27 mouse cellular contexts compared by ENCODE assay signal in genomic region chr5:93198232-93198631, GRCm38 (mm10). TPM values are rescaled to one million over a fixed set of nuclear protein-coding genes. Genes with fewer than 3 reads are reported as not detected.
DNase-seq lines count a peak whose midpoint lies in the region; ATAC-seq and TF ChIP-seq lines count a peak whose summit lies in the region.
"Had no signal": no experiment of that assay in that cellular context is flagged by ENCODE, and none has a peak within 500 bp of the region (broad histone marks: within the 10 kb centered on the region; RNA-seq: fewer than 3 reads in every experiment).

No protein-coding gene starts in this region.

- H3K27me3 ChIP-seq in MEL (ENCODE audit: control insufficient read depth in 1 of 2, insufficient read depth in 2 of 2, low read length in 2 of 2), result no peaks in the 10 kb centered on the region
- H3K27me3 ChIP-seq: embryonic facial prominence, embryonic 13.5 days; forebrain, embryonic 12.5 days; forebrain, embryonic 15.5 days; hindbrain, embryonic 13.5 days; intestine, embryonic 15.5 days; Patski had no signal

- H3K4me1 ChIP-seq in MEL (ENCODE audit: control insufficient read depth in 1 of 2, insufficient read depth in 2 of 2, low read length in 2 of 2), result peaks cover 2 to 5% of the 10 kb centered on the region in 2 experiments; a peak in 3 of 4 replicates
- H3K4me1 ChIP-seq: embryonic facial prominence, embryonic 10.5 days; heart, embryonic 10.5 days; hindbrain, embryonic 10.5 days; intestine, embryonic 15.5 days had no signal

- no peak for TF ChIP-seq POLR2A in MEL (IDR thresholded peaks at IDR 0.05; ENCODE audit: control insufficient read depth in 1 of 2, insufficient read depth in 1 of 2, low read depth in 1 of 2, low read length in 2 of 2, poor library complexity in 1 of 2)

- TF ChIP-seq EP300 in MEL (IDR thresholded peaks at IDR 0.05; ENCODE audit: low read depth in 1 of 2, low read length in 2 of 2), result no peak

- TF ChIP-seq RAD21 in MEL (IDR thresholded peaks at IDR 0.05; ENCODE audit: low read depth, low read length), result no peak

- intact Hi-C loops in gastrocnemius, adult 2 months (cut with DNase I), result no loop called here
- intact Hi-C loops in gastrocnemius, postnatal 36 days (cut with DNase I), result no loop called here

- peak overlapping the region; percentile 20; the same call in 1 of the 2 replicates for H3K27ac ChIP-seq in gastrocnemius, adult 2 months
- H3K27ac ChIP-seq in MEL (ENCODE audit: control insufficient read depth, low read depth, low read length), result no peak overlapping the region
- H3K27ac ChIP-seq: embryonic facial prominence, embryonic 10.5 days; embryonic facial prominence, embryonic 13.5 days; forebrain, embryonic 12.5 days; forebrain, embryonic 15.5 days; heart, adult 2 months; heart, embryonic 10.5 days; hindbrain, embryonic 10.5 days; hindbrain, embryonic 13.5 days; intestine, embryonic 15.5 days had no signal

- H3K9me3 ChIP-seq in MEL (replicated peaks; ENCODE audit: insufficient read depth, low read length), result no peaks in the 10 kb centered on the region
- H3K9me3 ChIP-seq: embryonic facial prominence, embryonic 10.5 days; embryonic facial prominence, embryonic 13.5 days; forebrain, embryonic 12.5 days; forebrain, embryonic 15.5 days; heart, embryonic 10.5 days; hindbrain, embryonic 10.5 days; hindbrain, embryonic 13.5 days; intestine, embryonic 15.5 days had no signal

- DNase-seq in gastrocnemius, adult 2 months, result no peak
- no peak for DNase-seq in gastrocnemius, postnatal 36 days
- no peak for DNase-seq in MEL (ENCODE audit: low read depth, low spot score)
- DNase-seq in lung, postnatal 36 days, result no peak
- DNase-seq: adrenal gland, postnatal 10 days; cerebellum, adult 11-12 months; cerebellum, adult 8-10 months; cerebellum, postnatal 10 days; cerebellum, postnatal 36 days; embryo, embryonic 11 days; gastrocnemius, postnatal 14 days; heart, adult 2 months; heart, postnatal 36 days had no signal

- peak; percentile 30 for ATAC-seq in granulocyte monocyte progenitor cell, adult 5-6 weeks (replicated peaks; ENCODE audit: poor library complexity, severe bottlenecking)
- ATAC-seq in megakaryocyte-erythroid progenitor cell, adult 5-6 weeks (replicated peaks; ENCODE audit: low FRiP score, low TSS enrichment, poor library complexity, severe bottlenecking), result no peak
- ATAC-seq: forebrain, embryonic 15.5 days; hindbrain, embryonic 16.5 days; intestine, embryonic 15.5 days; Patski had no signal

- H3K4me3 ChIP-seq in gastrocnemius, adult 2 months, result no peak overlapping the region
- no peak overlapping the region for H3K4me3 ChIP-seq in MEL (ENCODE audit: control insufficient read depth in 1 of 2, insufficient read depth in 1 of 2, low read depth in 2 of 2, low read length in 2 of 2)
- H3K4me3 ChIP-seq: embryonic facial prominence, embryonic 10.5 days; embryonic facial prominence, embryonic 13.5 days; erythroblast, embryonic 14.5 days; forebrain, embryonic 12.5 days; forebrain, embryonic 15.5 days; heart, adult 2 months; heart, embryonic 10.5 days; hindbrain, embryonic 10.5 days; hindbrain, embryonic 13.5 days; intestine, embryonic 15.5 days had no signal

- H3K36me3 ChIP-seq in MEL (ENCODE audit: control insufficient read depth in 1 of 2, insufficient read depth in 2 of 2, low read length in 2 of 2), result peaks cover 13 to 26% of the 10 kb centered on the region in 2 experiments

- H3K79me2 ChIP-seq in MEL (ENCODE audit: control insufficient read depth, insufficient read depth, low read length, poor library complexity), result peaks cover 3% of the 10 kb centered on the region

- TF ChIP-seq CTCF in gastrocnemius, adult 2 months (IDR thresholded peaks at IDR 0.05), result no peak
- no peak for TF ChIP-seq CTCF in MEL (IDR thresholded peaks at IDR 0.05 in 2 of 3, conservative IDR thresholded peaks at IDR 0.05 in 1 of 3; ENCODE audit: control insufficient read depth in 1 of 3, insufficient read depth in 1 of 3, low read depth in 2 of 3, low read length in 3 of 3, poor library complexity in 1 of 3, severe bottlenecking in 1 of 3)

- H3K9ac ChIP-seq in MEL (ENCODE audit: control insufficient read depth, low read depth, low read length, poor library complexity, severe bottlenecking), result no peak overlapping the region
- H3K9ac ChIP-seq: embryonic facial prominence, embryonic 13.5 days; forebrain, embryonic 12.5 days; forebrain, embryonic 15.5 days; hindbrain, embryonic 13.5 days; intestine, embryonic 15.5 days had no signal

TF ChIP-seq in MEL, 35 proteins besides CTCF, POLR2A, EP300 and RAD21:
- TF ChIP-seq HCFC1 (IDR thresholded peaks at IDR 0.05; ENCODE audit: low read depth, low read length) (no peak), USF1 (IDR thresholded peaks at IDR 0.05; ENCODE audit: low read depth, low read length) (no peak), ZNF384 (IDR thresholded peaks at IDR 0.05; ENCODE audit: low read depth, low read length) (peak; percentile 67), SIN3A (IDR thresholded peaks at IDR 0.05; ENCODE audit: low read length) (no peak)

RNA-seq across cellular contexts. Expression of gene Ccni, which starts 8.1 kb away (rescaled TPM):
- total RNA-seq in gastrocnemius, adult 2 months (2021), result 10 to 100 TPM; 61.4 to 66.6 TPM
- 10 to 100 TPM; 47.4 to 63.9 TPM for total RNA-seq in gastrocnemius, postnatal 36 days (2021)
- 33.4 and 45.1 TPM in 2 replicates for total RNA-seq in MEL (2012; rRNA removed)
- polyA plus RNA-seq in MEL (2012; ENCODE audit: insufficient read depth in 1 of 2, insufficient read length in 2 of 2, low read depth in 1 of 2, low replicate concordance in 2 of 2, missing spikeins in 1 of 2), result 100 to 1,000 TPM in 1 of 2 experiments, 10 to 100 TPM in 1; 83.2 to 199 TPM
- 143 and 144 TPM in 2 replicates for total RNA-seq in granulocyte monocyte progenitor cell, adult 5-6 weeks (2014; fragmentation: Nextera tagmentation)
- total RNA-seq in granulocyte monocyte progenitor cell, adult 5-6 weeks (2017), result 139 and 145 TPM in 2 replicates
- total RNA-seq in megakaryocyte-erythroid progenitor cell, adult 5-6 weeks (2014; fragmentation: Nextera tagmentation), result 104 and 113 TPM in 2 replicates
- 115 and 124 TPM in 2 replicates for total RNA-seq in megakaryocyte-erythroid progenitor cell, adult 5-6 weeks (2017)

RNA-seq across cellular contexts. Expression of gene 2010109A12Rik, which starts 8.1 kb away (rescaled TPM):
- total RNA-seq in gastrocnemius, adult 2 months (2021), result under 1 TPM; 0.48 to 0.81 TPM
- not detected for total RNA-seq in gastrocnemius, postnatal 36 days (2021)
- 0.23 and 0.29 TPM in 2 replicates for total RNA-seq in MEL (2012; rRNA removed)
- polyA plus RNA-seq in MEL (2012; ENCODE audit: insufficient read depth in 1 of 2, insufficient read length in 2 of 2, low read depth in 1 of 2, low replicate concordance in 2 of 2, missing spikeins in 1 of 2), result under 1 TPM in 1 of 2 experiments, not detected in 1; 0.21 TPM
- total RNA-seq in granulocyte monocyte progenitor cell, adult 5-6 weeks (2014; fragmentation: Nextera tagmentation), result not detected in 2 replicates
- 2.3 and 4.7 TPM in 2 replicates for total RNA-seq in granulocyte monocyte progenitor cell, adult 5-6 weeks (2017)
- 1.8 TPM in 1 of 2 replicates, not detected in the other for total RNA-seq in megakaryocyte-erythroid progenitor cell, adult 5-6 weeks (2014; fragmentation: Nextera tagmentation)
- not detected in 2 replicates for total RNA-seq in megakaryocyte-erythroid progenitor cell, adult 5-6 weeks (2017)
- polyA plus RNA-seq: cortical plate, adult 2 months; erythroblast, embryonic 14.5 days; heart, adult 2 months had no signal
